Mouse (Mus musculus) megakaryocyte, embryonic 14.5 days (primary cell): ENCODE data around the gene Ift140.

Source experiments
- FLI1 ChIP-seq: IDR thresholded peaks from 2 replicates; pipeline ENCODE4 v1.6.1; 2012; ENCODE audit warnings: low read length, inconsistent platforms, mixed read lengths
- GATA1 ChIP-seq: IDR thresholded peaks from 3 replicates; pipeline ENCODE4 v1.6.1; 2012; ENCODE audit warnings: mixed read lengths, low read length, inconsistent platforms, borderline replicate concordance

DNA sequence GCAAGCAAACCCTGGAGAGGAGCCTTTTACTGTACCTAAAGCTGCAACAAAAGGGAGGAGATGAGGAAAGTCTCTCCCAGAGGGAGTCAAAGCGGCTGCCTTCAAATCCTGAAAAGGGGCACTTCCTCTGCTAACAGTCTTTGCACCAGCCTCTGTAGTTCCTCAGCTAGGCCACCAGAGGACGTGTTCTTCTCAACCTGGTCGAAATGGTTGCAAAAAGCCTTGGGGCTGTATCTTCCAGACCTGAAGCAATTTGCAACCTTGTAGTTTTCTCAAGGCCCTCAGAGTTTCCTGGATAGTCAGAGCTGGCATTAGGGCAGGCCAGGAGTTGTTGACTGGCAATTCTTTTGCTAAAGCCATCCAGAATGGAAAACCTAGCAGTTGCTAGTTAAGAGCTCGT, 101.4 kb downstream of the Ift140 start:
- TF ChIP-seq GATA1 (no peak), FLI1 (no peak)
